Mouse (Mus musculus): Measurements from ENCODE around the gene Xrcc3.

Gene Xrcc3

DNA sequence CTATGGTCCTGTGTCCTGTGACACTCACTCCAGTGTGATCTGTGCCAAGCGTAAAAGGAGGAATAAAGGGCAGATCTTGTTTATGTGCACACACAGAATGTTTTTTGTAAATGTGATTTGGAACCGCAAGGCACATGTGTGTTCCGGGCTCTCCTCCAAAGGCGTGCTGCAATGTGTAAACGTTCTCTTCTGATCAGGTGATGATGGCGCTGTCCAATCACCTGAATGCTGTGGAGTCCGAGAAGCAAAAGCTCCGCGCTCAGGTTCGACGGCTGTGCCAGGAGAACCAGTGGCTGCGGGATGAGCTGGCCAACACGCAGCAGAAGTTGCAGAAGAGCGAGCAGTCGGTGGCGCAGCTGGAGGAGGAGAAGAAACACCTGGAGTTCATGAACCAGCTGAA lies 39.5 kb downstream of the Xrcc3 start:
- no peak for DNase-seq (ENCODE audit: low spot score)

DNA sequence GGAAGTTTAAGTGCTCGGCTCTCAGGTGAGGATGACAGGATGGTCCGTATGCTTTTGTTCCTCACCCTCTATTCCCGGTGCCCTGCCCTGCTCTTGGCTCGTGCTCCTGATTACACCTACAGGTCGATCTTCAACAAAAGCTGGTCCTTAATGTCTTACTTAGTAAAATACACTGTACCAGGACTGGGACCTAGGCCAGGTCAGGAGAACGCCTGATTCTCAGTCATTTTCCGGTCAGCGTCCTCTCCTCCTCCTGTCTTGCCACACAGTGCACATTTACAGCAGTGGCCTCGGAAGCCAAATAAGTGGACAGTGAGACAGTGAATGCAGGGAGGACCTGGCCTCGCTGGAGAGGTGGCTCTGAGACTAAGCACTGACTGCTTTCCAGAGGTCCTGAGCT lies 43.0 kb downstream of the Xrcc3 start:
- no peak for DNase-seq (ENCODE audit: low spot score)

DNA sequence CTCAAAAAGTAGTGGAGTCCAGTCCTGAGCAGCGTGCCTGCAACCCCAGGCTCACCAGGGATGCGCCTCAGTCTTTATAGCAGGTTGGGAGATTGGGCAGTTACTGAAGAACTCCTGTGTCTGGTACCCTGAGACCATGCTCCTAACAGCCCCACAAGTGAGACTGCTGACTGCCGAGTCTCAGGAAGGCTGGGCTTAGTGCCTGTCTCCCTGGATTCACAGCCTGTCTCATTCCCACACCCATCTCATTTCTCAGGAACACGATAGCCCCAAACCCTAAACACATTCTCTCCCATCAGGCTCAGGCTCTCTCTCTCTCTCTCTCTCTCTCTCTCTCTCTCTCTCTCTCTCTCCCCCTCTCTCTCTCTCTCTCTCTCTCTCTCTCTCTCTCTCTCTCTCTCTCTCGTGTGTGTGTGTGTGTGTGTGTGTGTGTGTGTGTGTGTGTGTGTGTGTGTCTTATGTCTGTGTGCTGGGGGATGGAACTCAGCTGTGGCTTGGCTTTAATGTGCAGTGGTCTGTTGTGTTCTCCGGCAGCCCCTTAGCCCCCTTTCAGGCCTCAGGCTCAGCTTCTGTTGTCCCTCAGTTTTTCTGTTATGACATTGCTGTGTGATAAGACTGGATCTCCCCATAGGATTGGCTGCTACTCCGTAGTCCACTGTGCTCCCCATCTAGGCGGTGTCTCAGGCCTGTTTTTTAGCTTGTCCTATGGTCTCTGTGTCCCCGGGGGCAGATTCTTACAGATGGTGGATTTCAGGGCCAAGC lies 43.7 kb downstream of the Xrcc3 start:
- DNase-seq (ENCODE audit: low spot score): no peak

GRCm38 (mm10) chr12:111769306-111769705 lies 44.4 kb downstream of the Xrcc3 start:
- DNase-seq (ENCODE audit: low spot score): peak; percentile 66

DNA sequence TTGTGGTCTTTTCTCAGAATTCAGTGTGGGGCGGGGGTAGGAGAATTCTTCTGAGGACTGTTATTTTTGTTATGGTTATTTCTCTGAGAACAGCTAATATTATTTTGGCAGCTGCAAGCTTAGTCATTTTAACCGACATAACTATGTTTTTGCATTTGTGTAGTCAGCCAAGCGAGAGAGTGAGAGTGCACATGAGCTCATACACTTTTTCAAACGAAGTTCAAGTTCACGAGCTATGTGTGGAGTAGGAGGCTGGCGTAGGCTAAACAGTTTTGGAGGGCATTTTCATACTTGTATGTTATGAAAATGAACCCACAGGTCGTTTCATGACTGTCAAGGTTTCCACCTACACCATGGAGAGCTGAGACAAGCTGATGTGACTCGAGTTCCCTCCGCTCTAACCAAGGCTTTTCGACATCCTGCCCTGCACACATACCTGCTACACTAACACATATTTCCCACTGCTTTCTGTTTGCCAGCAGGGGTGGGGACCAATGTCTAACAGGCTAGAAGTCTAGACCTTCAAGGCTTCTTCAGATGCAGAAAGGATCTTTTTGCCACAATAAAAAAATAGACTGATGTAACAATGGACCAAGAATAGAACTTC lies 45.2 kb downstream of the Xrcc3 start:
- DNase-seq (ENCODE audit: low spot score): no peak

GRCm38 (mm10) chr12:111766313-111767236 lies 47.1 kb downstream of the Xrcc3 start:
- DNase-seq (ENCODE audit: low spot score): no peak

DNA sequence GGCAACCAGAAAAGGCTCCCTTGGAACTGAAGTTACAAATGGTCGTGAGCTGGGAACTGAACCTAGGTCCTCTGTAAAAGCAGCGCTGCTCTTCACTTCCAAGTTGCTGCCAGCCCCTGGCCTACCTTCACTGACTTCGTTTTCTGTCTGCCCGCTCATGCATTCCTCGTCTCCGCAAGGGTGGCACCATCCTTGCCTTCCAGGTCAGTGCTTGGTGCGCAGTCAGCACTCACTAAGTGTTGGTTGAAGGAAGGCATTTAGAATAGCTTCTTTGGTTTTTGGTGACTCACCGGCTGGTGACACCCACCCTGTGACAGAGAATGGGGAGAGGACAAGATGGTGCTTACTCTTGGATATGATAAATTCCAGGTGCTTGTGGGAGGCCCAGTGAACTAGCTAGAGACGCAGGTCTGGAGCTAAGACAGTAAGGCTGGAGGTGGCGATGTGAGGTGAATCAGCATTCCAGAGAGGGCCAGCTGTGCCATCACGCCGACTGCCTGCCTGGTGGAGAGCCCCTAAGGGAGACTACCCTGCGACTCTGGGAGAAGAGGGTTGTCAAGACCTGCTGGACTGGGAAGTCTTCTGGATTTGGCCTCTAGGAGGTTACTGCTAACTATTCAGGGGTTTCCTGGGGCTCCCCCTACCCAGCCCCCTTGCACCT lies 50.9 kb downstream of the Xrcc3 start:
- no peak for DNase-seq (ENCODE audit: low spot score)

- DNase-seq (ENCODE audit: low spot score): no peak
Measured at GRCm38 (mm10) chr12:111760306-111760908, 53.3 kb downstream of the Xrcc3 start.

- peak; percentile 70 for DNase-seq (ENCODE audit: low spot score)
Measured at GRCm38 (mm10) chr12:111759176-111760061, 54.3 kb downstream of the Xrcc3 start.

DNA sequence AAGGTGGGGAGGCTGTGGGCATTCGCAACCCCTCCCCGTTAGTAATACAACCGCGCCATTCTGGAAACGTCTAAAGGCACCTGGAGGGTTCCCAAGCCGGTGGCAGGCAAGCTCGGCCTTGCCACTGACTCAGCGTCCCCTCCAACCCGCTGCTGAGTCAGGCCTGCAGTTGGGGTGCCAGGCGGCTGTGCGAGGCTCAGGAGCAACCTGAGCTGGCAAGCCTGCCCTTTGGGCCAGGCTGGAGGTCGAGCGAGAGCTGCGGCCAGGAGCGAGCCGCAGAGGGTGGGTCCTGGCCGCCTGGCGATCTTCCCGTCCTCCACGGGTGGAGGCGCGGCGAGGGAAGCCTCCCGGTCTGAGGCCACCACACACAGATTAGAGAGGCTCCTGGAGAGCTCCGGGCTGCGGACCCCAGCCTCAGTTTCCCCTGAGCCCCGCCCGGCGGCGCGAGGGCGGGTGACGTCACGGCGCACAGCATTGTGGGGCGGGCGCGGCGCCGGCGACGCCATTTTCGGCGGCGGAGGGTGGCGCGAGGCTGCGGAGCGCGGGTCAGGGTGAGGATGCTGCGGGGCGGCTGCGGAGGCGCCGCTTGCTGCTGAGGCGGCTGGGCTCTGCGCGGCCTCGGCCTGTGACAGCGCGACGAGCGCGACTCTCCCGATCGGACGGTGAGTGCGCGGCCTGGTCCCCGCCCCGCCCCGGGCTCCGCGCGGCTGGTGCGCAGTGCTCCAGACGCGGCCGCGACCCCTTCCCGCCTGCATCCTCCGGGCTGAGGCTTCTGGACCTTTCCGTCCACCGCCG lies 55.1 kb downstream of the Xrcc3 start, which contains the start of gene Klc1:
Gene Klc1 (plus strand): TSS at position 469 of the 795 bp plus-strand sequence.
- peak; percentile 86 for DNase-seq (ENCODE audit: low spot score)

DNA sequence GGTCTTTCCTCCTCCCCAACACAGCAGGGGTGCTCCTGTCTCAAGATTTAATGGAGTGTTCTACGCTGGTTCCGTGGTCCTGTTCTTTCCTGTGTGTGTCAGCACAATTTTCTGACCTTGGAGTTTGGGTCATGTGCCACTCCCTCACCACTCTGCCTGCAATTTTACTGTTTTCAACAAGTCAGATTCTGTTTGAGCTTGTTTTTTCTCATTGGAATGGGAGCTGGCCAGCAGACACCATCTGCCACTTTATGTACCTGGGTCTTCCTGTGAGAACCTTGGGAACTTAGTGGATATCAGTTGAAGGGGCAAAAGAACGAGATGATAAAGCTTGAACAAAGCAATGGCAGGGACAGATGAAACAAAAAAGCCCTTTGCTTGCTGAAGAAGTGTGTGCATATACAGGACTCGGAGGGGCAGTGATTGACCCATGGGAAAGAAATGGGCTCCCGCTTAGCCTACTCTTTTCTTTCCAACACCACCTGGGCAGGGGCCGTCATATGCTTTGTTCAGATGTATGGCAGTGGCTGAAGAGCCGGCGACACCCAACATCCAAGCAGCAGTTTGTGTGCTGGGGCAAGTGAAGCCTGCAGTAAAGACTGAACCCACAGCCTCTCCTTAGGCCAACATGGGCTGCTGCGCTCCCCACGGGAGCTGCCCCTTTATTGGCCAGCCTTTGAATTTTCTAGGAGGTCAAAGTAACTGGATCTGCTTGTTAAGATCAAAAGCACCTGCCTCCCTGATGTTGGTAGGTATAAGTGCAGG lies 55.9 kb downstream of the Xrcc3 start:
- DNase-seq (ENCODE audit: low spot score): no peak

GRCm38 (mm10) chr12:111756698-111757082 lies 57.0 kb downstream of the Xrcc3 start:
- DNase-seq (ENCODE audit: low spot score): no peak

- no peak for DNase-seq (ENCODE audit: low spot score)
Measured at GRCm38 (mm10) chr12:111756082-111756697, 57.5 kb downstream of the Xrcc3 start.

- DNase-seq (ENCODE audit: low spot score): no peak
Measured at GRCm38 (mm10) chr12:111755231-111755630, 58.4 kb downstream of the Xrcc3 start.

GRCm38 (mm10) chr12:111754710-111755109 lies 59.0 kb downstream of the Xrcc3 start:
- no peak for DNase-seq (ENCODE audit: low spot score)

DNA sequence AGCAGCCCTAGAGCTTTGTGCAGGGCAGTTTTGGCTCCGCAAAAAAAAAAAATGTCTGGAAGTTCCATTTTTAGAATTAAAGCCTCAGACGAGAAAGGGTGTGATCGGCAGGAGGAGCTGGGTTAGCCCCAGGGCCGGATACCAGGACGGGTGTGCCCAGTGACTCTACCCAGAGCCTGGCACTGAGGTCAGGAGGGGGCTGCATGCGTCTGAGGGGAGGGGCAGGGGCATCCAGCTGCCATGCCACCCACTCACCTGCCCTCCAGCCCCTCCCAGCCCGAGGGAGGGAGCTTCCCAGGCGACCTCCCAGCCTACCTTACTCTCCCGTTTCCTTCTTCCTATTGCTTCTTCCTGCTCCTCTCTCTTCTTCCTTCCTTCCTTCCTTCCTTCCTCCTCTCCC lies 60.3 kb downstream of the Xrcc3 start:
- DNase-seq (ENCODE audit: low spot score): no peak

Data from testis, postnatal 10 days (tissue).